Mouse (Mus musculus) effector memory CD4-positive, alpha-beta T cell, adult 5 months (primary cell): Measurements from ENCODE around the gene Slc39a2. TPM values are rescaled to one million over a fixed set of nuclear protein-coding genes. Genes with fewer than 3 reads are reported as not detected.

Experiments used
- polyA plus RNA-seq: library from polyadenylated mRNA; unstranded; fragments of 100-300 nt; shearing (Covaris generic); gene quantifications from one replicate; pipeline ENCODE4 v1.2.1, GENCODE M21; 2017

Gene Slc39a2
- polyA plus RNA-seq: 0.15 TPM

GRCm38 (mm10) chr14:51892191-51892939, at the start of gene Slc39a2:
Gene Slc39a2, plus strand, starts transcription at chr14:51892889.

GRCm38 (mm10) chr14:51853399-51853798, 39.3 kb upstream of the Slc39a2 start, which contains the start of gene Ear6:
Gene Ear6, plus strand, starts transcription at chr14:51853699.

GRCm38 (mm10) chr14:51884598-51885331, 7.9 kb upstream of the Slc39a2 start, which contains the start of gene Mettl17:
Gene Mettl17, plus strand, starts transcription at chr14:51884842.

GRCm38 (mm10) chr14:51913960-51914762, 21.5 kb downstream of the Slc39a2 start, which contains the start of gene Ndrg2:
Gene Ndrg2, minus strand, starts transcription at chr14:51914158.

GRCm38 (mm10) chr14:51918125-51918524, 25.4 kb downstream of the Slc39a2 start, which contains the start of gene Tppp2:
Gene Tppp2, plus strand, starts transcription at chr14:51918425.

DNA sequence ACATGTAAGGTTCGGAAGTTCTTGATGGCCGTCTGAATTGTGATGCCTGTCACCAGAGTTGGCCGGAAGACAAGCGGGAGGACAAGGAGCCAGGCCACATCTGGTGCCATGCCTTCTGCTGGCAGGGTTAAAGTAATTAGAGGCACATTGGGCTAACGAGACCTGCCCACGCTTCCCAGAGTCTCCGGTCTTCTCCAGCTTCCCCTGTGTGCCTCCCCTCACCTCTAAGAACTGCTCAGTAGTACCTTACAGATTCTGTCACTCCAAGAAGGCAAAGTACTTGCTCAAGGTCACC, 29.8 kb downstream of the Slc39a2 start, which contains the start of gene Rnase13:
Gene Rnase13 (minus strand): TSS at position 203 of the 295 bp plus-strand sequence.

Other genes with a start within 250 kb of the Slc39a2 start
- not detected for gene Gm17079, start 197.4 kb upstream of the Slc39a2 start, polyA plus RNA-seq
- not detected for gene Gm5800, start 175.7 kb upstream of the Slc39a2 start, polyA plus RNA-seq
- not detected for gene Ang4, start 119.3 kb upstream of the Slc39a2 start, polyA plus RNA-seq
- not detected for gene AY358078, start 92.8 kb upstream of the Slc39a2 start, polyA plus RNA-seq
- not detected for gene Ear6, start 39.2 kb upstream of the Slc39a2 start, polyA plus RNA-seq
- gene Mettl17, start 8.0 kb upstream of the Slc39a2 start, polyA plus RNA-seq: 36.2 TPM
- 13.1 TPM for gene Ndrg2, start 21.3 kb downstream of the Slc39a2 start, polyA plus RNA-seq
- not detected for gene Tppp2, start 25.5 kb downstream of the Slc39a2 start, polyA plus RNA-seq
- not detected for gene Rnase13, start 29.9 kb downstream of the Slc39a2 start, polyA plus RNA-seq
- 1.4 TPM for gene Arhgef40, start 91.8 kb downstream of the Slc39a2 start, polyA plus RNA-seq
- 0.81 TPM for gene Tmem253, start 122.8 kb downstream of the Slc39a2 start, polyA plus RNA-seq
- 16.5 TPM for gene Zfp219, start 127.8 kb downstream of the Slc39a2 start, polyA plus RNA-seq
- gene Olfr221, start 149.6 kb downstream of the Slc39a2 start, polyA plus RNA-seq: not detected
- 473 TPM for gene Hnrnpc, start 211.1 kb downstream of the Slc39a2 start, polyA plus RNA-seq
- gene Rpgrip1, start 217.8 kb downstream of the Slc39a2 start, polyA plus RNA-seq: 2.1 TPM